Mouse (Mus musculus) kidney, embryonic 16.5 days (tissue): Measurements from ENCODE around the gene Msi2. TPM values are rescaled to one million over a fixed set of nuclear protein-coding genes. Genes with fewer than 3 reads are reported as not detected.

ENCODE experiments used
- ATAC-seq: fragments of 200-750 bp; cut with Nextera tagmentation; 2 replicates; pipeline ENCODE4 v1.8.0; 2017; ENCODE audit warnings: moderate TSS enrichment; ENCODE audit not compliant: low FRiP score, low TSS enrichment
- H3K27ac ChIP-seq: fragments of 300-500 bp; sonication (generic); 2 replicates; pipeline ENCODE4 v1.5.1; 2014; ENCODE audit warnings: low read length
- H3K27me3 ChIP-seq: fragments of 300-500 bp; sonication (generic); 2 replicates; pipeline ENCODE4 v1.6.1; 2014; ENCODE audit warnings: low read length, control low read depth, mixed read lengths; ENCODE audit not compliant: insufficient read depth
- H3K36me3 ChIP-seq: fragments of 300-500 bp; sonication (generic); 2 replicates; pipeline ENCODE4 v1.6.1; 2014; ENCODE audit warnings: low read length, control low read depth, mixed read lengths; ENCODE audit not compliant: insufficient read depth
- H3K4me1 ChIP-seq: fragments of 300-500 bp; sonication (generic); 2 replicates; pipeline ENCODE4 v1.6.1; 2014; ENCODE audit warnings: low read length, control low read depth, mixed read lengths; ENCODE audit not compliant: insufficient read depth
- H3K4me2 ChIP-seq: fragments of 300-500 bp; sonication (generic); replicated peaks from 2 replicates; pipeline ENCODE4 v1.6.1; 2014; ENCODE audit warnings: low read depth, low read length
- H3K4me3 ChIP-seq: fragments of 300-500 bp; sonication (generic); 2 replicates; pipeline ENCODE4 v1.5.1; 2014; ENCODE audit warnings: mild to moderate bottlenecking, low read length
- H3K9ac ChIP-seq: fragments of 300-500 bp; sonication (generic); replicated peaks from 2 replicates; pipeline ENCODE4 v1.6.1; 2014; ENCODE audit warnings: low read length
- H3K9me3 ChIP-seq: fragments of 300-500 bp; sonication (generic); 2 replicates; pipeline ENCODE4 v1.6.1; 2016; ENCODE audit warnings: low read length, control low read depth
- WGBS: fragments of 180-500 bp; shearing (Covaris S2); extraction: QIAGEN DNeasy Blood & Tissue Kit; methylation state at CpG from one replicate; pipeline ENCODE4 v1.1.7; 2014; 5-methylcytosine and 5-hydroxymethylcytosine counted together
- polyA plus RNA-seq: library from polyadenylated mRNA; unstranded; fragments of >200 nt; fragmentation: Nextera tagmentation; extraction: Ambion mirVana; gene quantifications from 2 replicates; pipeline ENCODE4 v1.2.1, GENCODE M21; 2015

Gene Msi2
- polyA plus RNA-seq, 1 experiment from 2014 or later, result 24.3 TPM

GRCm38 (mm10) chr11:88454867-88455806, 263.2 kb downstream of the Msi2 start:
- ATAC-seq, result no peak
- H3K9ac ChIP-seq, result no peak overlapping the region
- 50% methylated on average over 19 of the region's 19 CpGs for WGBS
- peaks cover 67% of the 10 kb centered on the region for H3K4me1 ChIP-seq
- peaks cover under 1% of the 10 kb centered on the region; the same call in 1 of the 2 replicates for H3K36me3 ChIP-seq
- H3K4me3 ChIP-seq, result no peak overlapping the region
- peak overlapping the region; percentile 41; the same call in 1 of the 2 replicates for H3K27ac ChIP-seq
- no peaks in the 10 kb centered on the region for H3K9me3 ChIP-seq
- no peaks in the 10 kb centered on the region for H3K27me3 ChIP-seq
- no peak overlapping the region for H3K4me2 ChIP-seq

DNA sequence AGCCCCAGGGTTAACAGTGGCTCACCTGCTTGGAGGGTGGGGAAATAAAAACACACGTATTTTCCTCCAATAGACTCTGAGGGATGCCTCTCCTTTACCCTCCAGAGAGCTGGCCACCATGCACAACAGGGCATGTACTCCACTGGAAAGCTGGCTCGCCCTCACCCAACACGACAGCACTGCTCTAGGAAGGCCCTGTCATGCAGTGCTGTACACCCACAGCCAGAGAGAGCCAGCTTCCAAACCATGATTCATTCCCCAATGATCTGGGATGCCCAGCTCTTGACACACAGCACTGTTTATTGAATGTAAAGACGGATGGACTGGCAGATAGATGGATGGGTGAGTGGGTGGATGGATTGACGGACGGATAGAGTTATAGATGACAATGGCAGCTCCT, 269.1 kb downstream of the Msi2 start:
- H3K4me1 ChIP-seq, result peaks cover 37% of the 10 kb centered on the region
- ATAC-seq, result no peak
- H3K27ac ChIP-seq, result peak overlapping the region; percentile 25; the same call in 1 of the 2 replicates
- peaks cover 5% of the 10 kb centered on the region for H3K36me3 ChIP-seq
- H3K9me3 ChIP-seq, result no peaks in the 10 kb centered on the region
- H3K4me3 ChIP-seq, result no peak overlapping the region
- H3K9ac ChIP-seq, result no peak overlapping the region
- H3K4me2 ChIP-seq, result no peak overlapping the region
- 85% methylated on average over 6 of the region's 6 CpGs for WGBS
- no peaks in the 10 kb centered on the region for H3K27me3 ChIP-seq

DNA sequence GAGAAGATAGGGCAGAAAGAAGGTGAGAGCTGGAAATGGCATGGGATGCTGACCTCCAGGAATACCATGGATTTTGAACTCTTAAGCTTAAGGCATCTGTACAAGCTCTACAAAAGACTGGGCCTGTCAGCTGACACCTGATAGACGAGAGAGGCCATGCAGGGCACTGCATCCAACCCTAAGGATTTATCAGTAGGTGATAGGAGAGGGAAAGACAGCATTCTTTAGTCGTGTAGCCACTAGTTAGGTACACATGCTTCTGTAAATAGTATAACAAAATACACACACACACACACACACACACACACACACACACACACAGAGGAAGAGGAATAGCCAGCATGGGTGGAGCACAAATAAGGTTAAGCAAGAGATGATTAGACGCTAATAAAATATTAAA, 269.7 kb downstream of the Msi2 start:
- no peak for ATAC-seq
- H3K27ac ChIP-seq, result peak overlapping the region; percentile 81
- peaks cover 31% of the 10 kb centered on the region for H3K4me1 ChIP-seq
- H3K36me3 ChIP-seq, result peaks cover 10% of the 10 kb centered on the region
- no peak overlapping the region for H3K4me2 ChIP-seq
- no peaks in the 10 kb centered on the region for H3K9me3 ChIP-seq
- WGBS, result 66% methylated on average over 3 of the region's 3 CpGs
- no peaks in the 10 kb centered on the region for H3K27me3 ChIP-seq
- no peak overlapping the region for H3K9ac ChIP-seq
- H3K4me3 ChIP-seq, result no peak overlapping the region

GRCm38 (mm10) chr11:88447350-88447749, 271.0 kb downstream of the Msi2 start:
- peak; percentile 81 for ATAC-seq
- peak overlapping the region; percentile 81 for H3K27ac ChIP-seq
- H3K9me3 ChIP-seq, result no peaks in the 10 kb centered on the region
- H3K27me3 ChIP-seq, result no peaks in the 10 kb centered on the region
- WGBS, result 43% methylated on average over 11 of the region's 11 CpGs
- peaks cover 10% of the 10 kb centered on the region for H3K36me3 ChIP-seq
- no peak overlapping the region for H3K4me3 ChIP-seq
- H3K4me2 ChIP-seq, result no peak overlapping the region
- no peak overlapping the region for H3K9ac ChIP-seq
- peaks cover 38% of the 10 kb centered on the region for H3K4me1 ChIP-seq

DNA sequence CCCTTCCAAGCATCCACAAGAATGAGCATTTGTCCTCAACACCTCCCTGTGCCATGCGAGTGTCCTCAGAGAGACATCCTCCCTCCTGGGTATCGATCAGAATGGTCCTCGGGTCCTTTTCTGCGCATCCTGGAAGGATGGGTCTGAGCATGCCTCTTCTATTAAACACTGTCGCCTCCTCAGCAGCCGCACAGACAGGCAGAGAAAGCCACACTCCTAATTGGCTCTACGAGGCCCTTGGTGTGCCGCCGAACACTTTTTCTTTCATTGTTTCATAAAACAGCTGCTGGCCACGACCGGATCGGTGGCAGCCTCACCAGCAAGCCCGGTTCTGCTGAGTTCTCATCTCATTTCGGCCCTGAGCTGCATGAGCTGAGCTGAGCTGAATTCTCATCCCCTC, 274.4 kb downstream of the Msi2 start:
- H3K27me3 ChIP-seq, result no peaks in the 10 kb centered on the region
- H3K9ac ChIP-seq, result no peak overlapping the region
- peaks cover 7% of the 10 kb centered on the region; the same call in 1 of the 2 replicates for H3K36me3 ChIP-seq
- no peak overlapping the region for H3K27ac ChIP-seq
- H3K4me1 ChIP-seq, result peaks cover 43% of the 10 kb centered on the region
- ATAC-seq, result no peak
- 88% methylated on average over 14 of the region's 14 CpGs for WGBS
- no peak overlapping the region for H3K4me3 ChIP-seq
- H3K9me3 ChIP-seq, result no peaks in the 10 kb centered on the region
- no peak overlapping the region for H3K4me2 ChIP-seq

DNA sequence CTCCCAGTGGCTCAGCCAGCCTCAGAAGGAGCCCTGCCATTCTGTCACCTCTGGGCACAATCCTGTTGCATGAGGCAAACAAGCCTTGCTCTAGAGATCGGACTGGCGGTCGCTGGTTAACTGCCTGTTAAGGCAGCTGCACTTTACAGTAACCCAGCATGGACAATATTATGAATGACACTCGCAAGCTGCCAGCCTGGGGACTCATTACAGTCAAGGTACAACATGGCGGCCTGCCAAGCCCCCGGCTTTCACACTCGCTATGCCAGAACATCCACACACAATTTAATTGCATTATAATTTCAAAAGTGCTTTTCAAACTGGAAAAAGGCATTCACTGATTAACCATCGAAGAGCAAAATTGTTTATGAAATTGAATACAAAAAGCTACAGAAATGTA, 275.0 kb downstream of the Msi2 start:
- Histone ChIP-seq H3K4me1 (peaks cover 38% of the 10 kb centered on the region), H3K27me3 (no peaks in the 10 kb centered on the region), H3K4me3 (no peak overlapping the region), H3K4me2 (no peak overlapping the region), H3K9ac (no peak overlapping the region), H3K27ac (no peak overlapping the region), H3K36me3 (peaks cover 7% of the 10 kb centered on the region; the same call in 1 of the 2 replicates), H3K9me3 (no peaks in the 10 kb centered on the region)
- no peak for ATAC-seq
- 79% methylated on average over 8 of the region's 8 CpGs for WGBS

DNA sequence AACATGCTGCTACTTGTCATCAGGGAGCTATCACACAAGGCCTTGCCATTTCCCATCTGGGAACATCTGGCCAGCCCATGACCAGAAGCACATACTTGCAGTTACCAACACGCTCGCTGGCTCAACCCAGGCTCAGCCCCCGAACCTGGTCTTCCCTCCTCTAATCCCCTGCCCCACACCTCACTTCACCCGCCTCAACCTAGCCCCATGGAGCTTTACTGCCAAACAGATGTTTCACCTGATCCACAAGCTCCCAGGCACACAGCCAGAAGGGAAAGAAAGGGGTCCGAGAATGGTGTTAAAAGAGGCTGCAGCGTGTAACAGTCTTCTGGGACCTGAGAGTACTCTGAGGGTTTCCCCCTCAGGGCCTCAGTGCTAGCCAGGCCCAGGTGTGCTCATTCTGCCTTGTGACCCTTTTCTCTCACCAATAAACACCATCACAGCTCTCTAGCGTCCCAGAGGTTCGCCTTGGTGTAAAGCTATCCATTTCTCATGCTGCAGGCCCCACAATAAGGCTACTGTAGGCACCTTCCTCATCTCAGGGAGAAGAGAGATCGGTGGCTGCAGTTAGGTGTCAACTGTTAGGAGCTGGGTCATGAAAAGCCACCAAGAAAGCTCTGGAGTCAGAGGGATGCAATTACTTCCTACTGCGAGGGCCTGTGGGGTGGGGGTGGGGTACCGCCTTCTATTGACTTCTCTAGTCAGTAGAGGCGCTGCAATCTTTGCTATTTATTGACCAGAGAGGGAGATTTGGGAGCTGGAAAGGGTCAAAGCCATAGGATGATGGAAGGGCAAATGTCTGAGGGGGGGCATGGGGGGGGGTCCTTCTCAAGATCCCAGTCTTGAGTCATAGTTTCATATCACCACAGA, 276.2 kb downstream of the Msi2 start:
- Histone ChIP-seq H3K36me3 (peaks cover 7% of the 10 kb centered on the region; the same call in 1 of the 2 replicates), H3K4me2 (no peak overlapping the region), H3K4me1 (peaks cover 27% of the 10 kb centered on the region), H3K4me3 (no peak overlapping the region), H3K27ac (no peak overlapping the region), H3K27me3 (no peaks in the 10 kb centered on the region), H3K9ac (no peak overlapping the region), H3K9me3 (no peaks in the 10 kb centered on the region)
- ATAC-seq, result no peak
- WGBS, result 60% methylated on average over 12 of the region's 12 CpGs

DNA sequence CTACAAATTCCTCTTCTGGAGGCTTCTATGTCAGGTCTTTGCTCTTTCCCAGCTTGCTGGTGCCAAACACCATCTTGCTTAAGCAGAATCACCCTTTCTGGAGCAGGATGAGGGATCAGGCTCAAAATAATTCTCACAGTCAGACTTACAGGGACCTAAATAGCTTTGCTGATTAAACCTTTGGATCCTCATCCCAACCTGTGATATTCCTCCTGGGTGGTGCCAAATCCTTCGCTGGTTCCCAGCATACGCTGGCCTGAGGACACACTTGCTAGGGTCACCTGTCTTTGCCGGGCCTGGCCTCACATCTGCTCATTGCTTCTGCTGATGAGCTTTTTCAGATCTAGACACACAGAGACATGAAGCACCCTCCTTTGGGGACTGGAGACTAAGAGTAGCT, 279.7 kb downstream of the Msi2 start:
- Histone ChIP-seq H3K9ac (no peak overlapping the region), H3K4me1 (peaks cover 21% of the 10 kb centered on the region), H3K4me2 (no peak overlapping the region), H3K27ac (no peak overlapping the region), H3K36me3 (no peaks in the 10 kb centered on the region), H3K4me3 (no peak overlapping the region), H3K9me3 (no peaks in the 10 kb centered on the region), H3K27me3 (no peaks in the 10 kb centered on the region)
- WGBS, result 88% methylated on average over 3 of the region's 3 CpGs
- ATAC-seq, result no peak

DNA sequence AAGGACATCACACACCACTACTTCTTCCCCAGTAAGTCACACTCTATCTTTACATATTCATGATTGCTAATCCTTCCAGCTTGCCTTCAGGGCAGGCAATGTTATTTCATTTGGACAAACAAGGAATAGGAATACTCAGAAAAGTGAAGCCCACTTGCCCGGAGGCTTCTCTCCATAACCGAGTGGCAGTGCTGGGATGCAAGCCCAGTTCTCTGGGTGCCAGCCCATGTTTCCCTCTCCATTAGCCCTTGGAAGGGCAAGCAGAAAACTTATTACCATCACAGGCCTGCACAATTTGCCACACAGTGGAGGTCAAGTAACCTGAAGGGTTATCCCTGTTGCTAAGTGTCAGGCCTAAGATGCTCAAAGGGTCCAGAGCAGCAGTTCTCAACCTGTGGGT, 281.7 kb downstream of the Msi2 start:
- Histone ChIP-seq H3K4me2 (no peak overlapping the region), H3K36me3 (no peaks in the 10 kb centered on the region), H3K9ac (no peak overlapping the region), H3K4me1 (peaks cover 15% of the 10 kb centered on the region), H3K4me3 (no peak overlapping the region), H3K27ac (no peak overlapping the region), H3K27me3 (no peaks in the 10 kb centered on the region), H3K9me3 (no peaks in the 10 kb centered on the region)
- 84% methylated on average over 2 of the region's 2 CpGs for WGBS
- no peak for ATAC-seq
